Mouse (Mus musculus): ENCODE measurements at regions not wholly inside any gene's neighbourhood (a gene's known extent, or its start where the extent isn't known, plus 50 kb on each side); places are given as distances from the start of the nearest gene placed in this dataset.

GRCm38 (mm10) chr15:41374669-41375068 is 1240.5 kb downstream of the 9330182O14Rik start:
- Histone ChIP-seq H3K4me2 (ENCODE audit: low read depth, low read length) (no peak overlapping the region), H3K4me3 (ENCODE audit: low read depth, low read length) (no peak overlapping the region), H3K4me1 (ENCODE audit: control insufficient read depth, insufficient read depth, low read length) (no peaks in the 10 kb centered on the region), H3K27me3 (ENCODE audit: control insufficient read depth, insufficient read depth, low read length) (no peaks in the 10 kb centered on the region), H3K9ac (replicated peaks; ENCODE audit: low read length) (no peak overlapping the region), H3K36me3 (replicated peaks; ENCODE audit: control insufficient read depth, insufficient read depth, low read depth, low read length) (no peaks in the 10 kb centered on the region), H3K9me3 (replicated peaks; ENCODE audit: control insufficient read depth, low read length) (no peaks in the 10 kb centered on the region), H3K27ac (replicated peaks; ENCODE audit: low read depth, low read length) (no peak overlapping the region)
- ATAC-seq (replicated peaks; ENCODE audit: insufficient number of reproducible peaks, low FRiP score, low TSS enrichment, low read depth) (no peak), DNase-seq (ENCODE audit: low spot score) (no peak)
- WGBS, result 84% methylated on average over 1 of the region's 1 CpGs

- H3K4me2 ChIP-seq (ENCODE audit: low read depth, low read length), result no peak overlapping the region
- no peaks in the 10 kb centered on the region for H3K27me3 ChIP-seq (ENCODE audit: control insufficient read depth, insufficient read depth, low read length)
- 86% methylated on average over 4 of the region's 4 CpGs for WGBS
- H3K27ac ChIP-seq (replicated peaks; ENCODE audit: low read depth, low read length), result no peak overlapping the region
- H3K9ac ChIP-seq (replicated peaks; ENCODE audit: low read length), result no peak overlapping the region
- H3K4me1 ChIP-seq (ENCODE audit: control insufficient read depth, insufficient read depth, low read length), result no peaks in the 10 kb centered on the region
- ATAC-seq (replicated peaks; ENCODE audit: insufficient number of reproducible peaks, low FRiP score, low TSS enrichment, low read depth) (no peak), DNase-seq (ENCODE audit: low spot score) (no peak)
- no peaks in the 10 kb centered on the region for H3K36me3 ChIP-seq (replicated peaks; ENCODE audit: control insufficient read depth, insufficient read depth, low read depth, low read length)
- no peaks in the 10 kb centered on the region for H3K9me3 ChIP-seq (replicated peaks; ENCODE audit: control insufficient read depth, low read length)
- no peak overlapping the region for H3K4me3 ChIP-seq (ENCODE audit: low read depth, low read length)
Measured at GRCm38 (mm10) chr15:41375906-41376305, 1241.7 kb downstream of the 9330182O14Rik start.

GRCm38 (mm10) chr15:41379637-41380036 is 1245.5 kb downstream of the 9330182O14Rik start:
- H3K4me1 ChIP-seq (ENCODE audit: control insufficient read depth, insufficient read depth, low read length), result no peaks in the 10 kb centered on the region
- DNase-seq (ENCODE audit: low spot score), result no peak
- H3K4me2 ChIP-seq (ENCODE audit: low read depth, low read length), result no peak overlapping the region
- no peak overlapping the region for H3K4me3 ChIP-seq (ENCODE audit: low read depth, low read length)
- no peaks in the 10 kb centered on the region for H3K36me3 ChIP-seq (replicated peaks; ENCODE audit: control insufficient read depth, insufficient read depth, low read depth, low read length)
- no peak for ATAC-seq (replicated peaks; ENCODE audit: insufficient number of reproducible peaks, low FRiP score, low TSS enrichment, low read depth)
- no peaks in the 10 kb centered on the region for H3K27me3 ChIP-seq (ENCODE audit: control insufficient read depth, insufficient read depth, low read length)
- no peaks in the 10 kb centered on the region for H3K9me3 ChIP-seq (replicated peaks; ENCODE audit: control insufficient read depth, low read length)
- no peak overlapping the region for H3K9ac ChIP-seq (replicated peaks; ENCODE audit: low read length)
- no peak overlapping the region for H3K27ac ChIP-seq (replicated peaks; ENCODE audit: low read depth, low read length)
- WGBS, result 87% methylated on average over 5 of the region's 5 CpGs

- Histone ChIP-seq H3K9me3 (replicated peaks; ENCODE audit: control insufficient read depth, low read length) (no peaks in the 10 kb centered on the region), H3K27ac (replicated peaks; ENCODE audit: low read depth, low read length) (no peak overlapping the region), H3K4me3 (ENCODE audit: low read depth, low read length) (no peak overlapping the region), H3K36me3 (replicated peaks; ENCODE audit: control insufficient read depth, insufficient read depth, low read depth, low read length) (no peaks in the 10 kb centered on the region), H3K4me1 (ENCODE audit: control insufficient read depth, insufficient read depth, low read length) (no peaks in the 10 kb centered on the region), H3K4me2 (ENCODE audit: low read depth, low read length) (no peak overlapping the region), H3K27me3 (ENCODE audit: control insufficient read depth, insufficient read depth, low read length) (no peaks in the 10 kb centered on the region), H3K9ac (replicated peaks; ENCODE audit: low read length) (no peak overlapping the region)
- no peak for ATAC-seq (replicated peaks; ENCODE audit: insufficient number of reproducible peaks, low FRiP score, low TSS enrichment, low read depth)
- WGBS, result 93% methylated on average over 7 of the region's 7 CpGs
- no peak for DNase-seq (ENCODE audit: low spot score)
Measured at GRCm38 (mm10) chr15:41380429-41380828, 1246.3 kb downstream of the 9330182O14Rik start.

- no peak for DNase-seq (ENCODE audit: low spot score)
- 28% methylated on average over 2 of the region's 2 CpGs for WGBS
- no peaks in the 10 kb centered on the region for H3K4me1 ChIP-seq (ENCODE audit: control insufficient read depth, insufficient read depth, low read length)
- no peaks in the 10 kb centered on the region for H3K36me3 ChIP-seq (replicated peaks; ENCODE audit: control insufficient read depth, insufficient read depth, low read depth, low read length)
- no peak overlapping the region for H3K27ac ChIP-seq (replicated peaks; ENCODE audit: low read depth, low read length)
- no peak overlapping the region for H3K4me2 ChIP-seq (ENCODE audit: low read depth, low read length)
- H3K9ac ChIP-seq (replicated peaks; ENCODE audit: low read length), result no peak overlapping the region
- no peaks in the 10 kb centered on the region for H3K9me3 ChIP-seq (replicated peaks; ENCODE audit: control insufficient read depth, low read length)
- no peaks in the 10 kb centered on the region for H3K27me3 ChIP-seq (ENCODE audit: control insufficient read depth, insufficient read depth, low read length)
- no peak for ATAC-seq (replicated peaks; ENCODE audit: insufficient number of reproducible peaks, low FRiP score, low TSS enrichment, low read depth)
- no peak overlapping the region for H3K4me3 ChIP-seq (ENCODE audit: low read depth, low read length)
Measured at GRCm38 (mm10) chr15:41390699-41391098, 1256.5 kb downstream of the 9330182O14Rik start.

All from embryonic facial prominence, embryonic 11.5 days (tissue).